Comparison of ENCODE assay signal across 27 mouse cellular contexts in genomic region chr14:82148827-82149498, GRCm38 (mm10).
DNase-seq lines count a peak whose midpoint lies in the region; ATAC-seq lines count a peak whose summit lies in the region.
"Had no signal": no experiment of that assay in that cellular context is flagged by ENCODE, and none has a peak within 500 bp of the region (broad histone marks: within the 10 kb centered on the region; RNA-seq: fewer than 3 reads in every experiment).

No protein-coding gene starts in this region.

- H3K27ac ChIP-seq in forebrain, embryonic 14.5 days (ENCODE audit: low read depth, low read length), result no peak overlapping the region
- H3K27ac ChIP-seq in forebrain, embryonic 11.5 days (ENCODE audit: low read depth, low read length), result no peak overlapping the region
- no peak overlapping the region for H3K27ac ChIP-seq in limb, embryonic 11.5 days (replicated peaks; ENCODE audit: low read depth, low read length)
- H3K27ac ChIP-seq in limb, embryonic 10.5 days, result no peak overlapping the region
- H3K27ac ChIP-seq: hindbrain, embryonic 10.5 days; liver, embryonic 14.5 days; midbrain, embryonic 15.5 days had no signal

- no peak overlapping the region for H3K4me2 ChIP-seq in forebrain, embryonic 14.5 days (ENCODE audit: low read length)
- H3K4me2 ChIP-seq in forebrain, embryonic 11.5 days (ENCODE audit: low read depth, low read length, severe bottlenecking), result no peak overlapping the region
- no peak overlapping the region for H3K4me2 ChIP-seq in limb, embryonic 11.5 days (ENCODE audit: low read depth, severe bottlenecking)
- H3K4me2 ChIP-seq: lung, embryonic 14.5 days; midbrain, embryonic 15.5 days had no signal

- no peaks in the 10 kb centered on the region for H3K27me3 ChIP-seq in forebrain, embryonic 14.5 days (replicated peaks; ENCODE audit: control insufficient read depth, insufficient read depth, low read length)
- H3K27me3 ChIP-seq in forebrain, embryonic 11.5 days (ENCODE audit: control insufficient read depth, insufficient read depth, low read length), result no peaks in the 10 kb centered on the region
- H3K27me3 ChIP-seq in limb, embryonic 11.5 days (ENCODE audit: control insufficient read depth, insufficient read depth, low read length), result no peaks in the 10 kb centered on the region
- H3K27me3 ChIP-seq in limb, embryonic 10.5 days (ENCODE audit: low read depth, poor library complexity, severe bottlenecking), result no peaks in the 10 kb centered on the region
- H3K27me3 ChIP-seq: midbrain, embryonic 15.5 days had no signal

- no peaks in the 10 kb centered on the region for H3K36me3 ChIP-seq in forebrain, embryonic 14.5 days (ENCODE audit: control insufficient read depth, insufficient read depth, low read length)
- no peaks in the 10 kb centered on the region for H3K36me3 ChIP-seq in forebrain, embryonic 11.5 days (ENCODE audit: control insufficient read depth, insufficient read depth, low read length)
- H3K36me3 ChIP-seq in limb, embryonic 11.5 days (ENCODE audit: control insufficient read depth, insufficient read depth, low read length), result no peaks in the 10 kb centered on the region
- H3K36me3 ChIP-seq in limb, embryonic 10.5 days, result no peaks in the 10 kb centered on the region
- H3K36me3 ChIP-seq: hindbrain, embryonic 10.5 days; midbrain, embryonic 15.5 days had no signal

- WGBS in forebrain, embryonic 14.5 days, result 84% methylated on average over 6 of the region's 6 CpGs
- WGBS in forebrain, embryonic 11.5 days, result 87% methylated on average over 6 of the region's 6 CpGs
- 65% methylated on average over 6 of the region's 6 CpGs for WGBS in limb, embryonic 11.5 days
- WGBS in limb, embryonic 10.5 days, result 85% methylated on average over 6 of the region's 6 CpGs

- no peak overlapping the region for H3K4me3 ChIP-seq in forebrain, embryonic 14.5 days (ENCODE audit: low read depth, low read length)
- no peak overlapping the region for H3K4me3 ChIP-seq in forebrain, embryonic 11.5 days (ENCODE audit: low read depth, low read length)
- H3K4me3 ChIP-seq in limb, embryonic 11.5 days (ENCODE audit: low read depth, low read length), result no peak overlapping the region
- H3K4me3 ChIP-seq in limb, embryonic 10.5 days, result no peak overlapping the region
- H3K4me3 ChIP-seq: hindbrain, embryonic 10.5 days; midbrain, embryonic 15.5 days had no signal

- no peaks in the 10 kb centered on the region for H3K9me3 ChIP-seq in forebrain, embryonic 14.5 days (replicated peaks; ENCODE audit: control insufficient read depth, low read length)
- no peaks in the 10 kb centered on the region for H3K9me3 ChIP-seq in forebrain, embryonic 11.5 days (ENCODE audit: control insufficient read depth, low read length)
- H3K9me3 ChIP-seq in limb, embryonic 11.5 days (ENCODE audit: control insufficient read depth, low read length), result no peaks in the 10 kb centered on the region
- H3K9me3 ChIP-seq in limb, embryonic 10.5 days (replicated peaks), result no peaks in the 10 kb centered on the region
- H3K9me3 ChIP-seq: hindbrain, embryonic 10.5 days; midbrain, embryonic 15.5 days had no signal

- no peak overlapping the region for H3K9ac ChIP-seq in forebrain, embryonic 14.5 days (ENCODE audit: low read length)
- no peak overlapping the region for H3K9ac ChIP-seq in forebrain, embryonic 11.5 days (ENCODE audit: low read length)
- no peak overlapping the region for H3K9ac ChIP-seq in limb, embryonic 11.5 days (ENCODE audit: low read length)
- H3K9ac ChIP-seq: liver, embryonic 14.5 days; lung, embryonic 14.5 days; midbrain, embryonic 15.5 days had no signal

- no peaks in the 10 kb centered on the region for H3K4me1 ChIP-seq in forebrain, embryonic 14.5 days (ENCODE audit: control insufficient read depth, insufficient read depth, low read length)
- no peaks in the 10 kb centered on the region for H3K4me1 ChIP-seq in forebrain, embryonic 11.5 days (replicated peaks; ENCODE audit: control insufficient read depth, insufficient read depth, low read length)
- no peaks in the 10 kb centered on the region for H3K4me1 ChIP-seq in limb, embryonic 11.5 days (ENCODE audit: control insufficient read depth, insufficient read depth, low read length)
- H3K4me1 ChIP-seq in limb, embryonic 10.5 days, result no peaks in the 10 kb centered on the region
- H3K4me1 ChIP-seq: hindbrain, embryonic 10.5 days; midbrain, embryonic 15.5 days had no signal

- no peak for ATAC-seq in forebrain, embryonic 14.5 days
- no peak for ATAC-seq in forebrain, embryonic 11.5 days (replicated peaks; ENCODE audit: low FRiP score)
- ATAC-seq in limb, embryonic 11.5 days (ENCODE audit: insufficient number of reproducible peaks, low FRiP score, low TSS enrichment, low read depth), result peak; percentile 88; the same call in 1 of the 2 replicates
- ATAC-seq: CD4-positive, CD25-positive, alpha-beta regulatory T cell, adult 4 months; hindbrain, embryonic 16.5 days; intestine, embryonic 16.5 days; midbrain, embryonic 15.5 days had no signal

- DNase-seq in forebrain, embryonic 14.5 days (ENCODE audit: low spot score), result peak; percentile 20
- DNase-seq in forebrain, embryonic 11.5 days (ENCODE audit: low spot score), result no peak
- DNase-seq in limb, embryonic 11.5 days (ENCODE audit: low spot score), result no peak
- no peak for DNase-seq in limb, embryonic 10.5 days (ENCODE audit: low spot score)
- peak; percentile 44 for DNase-seq in hindlimb bud, embryonic 11.5 days (ENCODE audit: extremely low spot score, low read depth, low spot score)
- peak; percentile 31 for DNase-seq in telencephalon, adult 2 months (ENCODE audit: low read depth, low spot score)
- no peak for DNase-seq in thymus, postnatal 36 days
- DNase-seq: adrenal gland, postnatal 36 days; cerebellum, adult 11-12 months; gastrocnemius, postnatal 14 days; heart, postnatal 14 days; kidney, adult 8-10 months; kidney, postnatal 10 days; layer of hippocampus, adult 9-11 months; liver; lung, embryonic 14.5 days; lung, postnatal 14 days; right cerebral cortex, adult 18-20 months; spleen, adult 18-20 months; thymus, adult 18-20 months; thymus, postnatal 25 days had no signal

Comparison
In these comparisons a context has a peak if more than half of its experiments do, and no peak if none do; other contexts are left out.
1. DNase-seq: peak in forebrain, embryonic 14.5 days (single experiment), hindlimb bud, embryonic 11.5 days (single experiment) and telencephalon, adult 2 months (single experiment); none in forebrain, embryonic 11.5 days (single experiment), limb, embryonic 11.5 days (single experiment), limb, embryonic 10.5 days (single experiment) and thymus, postnatal 36 days (0 of 2).